Mouse (Mus musculus) adrenal gland, adult 18-20 months (tissue): ENCODE data around the gene Olfr467. TPM values are rescaled to one million over a fixed set of nuclear protein-coding genes. Genes with fewer than 3 reads are reported as not detected.
"Not testable (repeated sequence)": the region's sequence is repeated elsewhere in the genome, so short reads cannot be mapped to it uniquely, and the experiment has no call there.

Source experiments
- DNase-seq, 2 experiments: peaks; one replicate each; pipeline ENCODE4 v3.0.0; 2021 to 2022; ENCODE audit warnings: low spot score in 2 of 2
- long read RNA-seq, 2 experiments: library from polyadenylated mRNA; stranded (forward); transcript quantifications; one replicate each; pipeline ENCODE4 v2.0.0; 2021
- total RNA-seq, 2 experiments: library from RNA; stranded (reverse); gene quantifications; 1 replicate in 1 of 2; 2 replicates in 1 of 2; pipeline ENCODE4 v1.2.3; 2021

Olfr467 gene
- not detected for total RNA-seq
- long read RNA-seq, experiment 1, result 0 reads
- long read RNA-seq, experiment 2, result 0 reads

DNA sequence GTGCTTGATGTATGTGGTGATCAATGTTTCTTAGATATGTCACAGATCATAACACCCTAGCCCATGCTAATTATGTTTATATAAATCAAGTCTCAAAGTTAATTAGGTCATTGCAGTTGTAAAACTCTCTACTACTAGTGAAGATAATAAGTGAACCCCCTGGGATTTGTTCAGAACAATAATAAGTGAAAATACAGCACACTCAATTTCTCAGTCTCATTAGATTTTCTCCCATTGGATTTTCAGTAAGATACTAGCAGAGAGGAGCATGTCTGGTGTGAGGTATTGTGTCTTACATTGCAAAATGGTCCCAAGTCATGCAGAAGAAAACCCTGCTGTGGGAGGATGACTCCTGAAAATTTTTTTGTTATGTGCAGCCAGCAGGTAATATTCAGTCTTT lies at the start of gene Olfr467:
Gene Olfr467, plus strand, starts transcription at position 301 of the 400 bp plus-strand sequence.
- DNase-seq, result no peak

DNA sequence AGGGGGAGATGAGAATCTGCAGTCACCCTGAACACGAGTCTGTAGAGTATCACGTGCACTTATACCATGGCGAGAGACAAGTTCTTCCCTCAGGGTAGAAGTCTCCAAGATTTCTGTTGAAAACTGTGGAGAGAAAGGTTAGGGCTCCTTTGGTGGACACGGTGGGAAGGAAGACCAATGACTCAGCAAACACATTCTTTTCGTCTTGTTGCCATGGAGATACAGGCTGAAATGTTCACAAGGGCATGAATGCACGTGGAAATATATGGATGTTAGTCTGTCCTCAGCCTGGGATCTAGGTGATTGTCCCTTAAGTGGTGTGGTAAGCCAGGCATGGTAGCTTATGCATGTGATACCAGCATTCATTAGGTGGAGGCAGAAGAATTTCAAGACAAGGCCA lies 41.3 kb upstream of the Olfr467 start:
- DNase-seq, result no peak

DNA sequence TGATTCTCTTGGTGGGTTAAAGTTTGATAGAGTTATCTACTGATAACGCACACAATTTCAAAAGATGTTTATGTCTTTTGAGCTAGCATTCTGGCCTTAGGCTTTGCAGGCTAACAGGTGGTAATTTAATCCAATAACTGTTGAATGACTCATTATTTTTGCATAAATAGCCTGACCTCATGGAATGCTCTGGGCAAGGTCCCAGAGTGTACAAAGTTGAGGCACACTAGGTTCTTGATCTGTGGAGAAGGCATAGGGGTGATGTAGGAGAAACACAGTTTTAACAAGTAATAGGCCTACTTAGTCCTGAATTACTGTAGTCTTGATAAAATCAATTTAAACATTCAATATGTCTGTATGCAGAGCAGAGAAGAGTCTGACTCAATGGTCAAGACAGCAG lies 33.8 kb upstream of the Olfr467 start:
- no peak for DNase-seq

DNA sequence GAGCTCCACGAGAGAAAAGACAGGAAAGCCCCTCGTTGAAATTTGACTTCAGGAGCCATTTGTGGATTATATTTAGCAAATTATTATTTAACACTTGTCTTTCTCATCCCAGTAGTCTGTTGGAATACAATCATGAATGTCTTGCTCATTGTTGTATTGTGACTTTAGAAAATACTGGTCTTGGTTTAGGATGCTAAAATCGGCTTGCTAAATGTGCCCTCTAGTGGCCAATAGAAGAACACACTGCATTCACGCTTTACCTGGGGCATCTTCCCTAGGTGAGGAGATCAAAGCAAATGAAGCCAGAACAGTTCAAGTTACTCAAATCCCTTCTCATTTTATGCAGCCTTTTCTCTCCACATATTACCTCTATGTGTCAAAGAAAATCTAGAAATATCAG lies 32.5 kb upstream of the Olfr467 start:
- no peak for DNase-seq

DNA sequence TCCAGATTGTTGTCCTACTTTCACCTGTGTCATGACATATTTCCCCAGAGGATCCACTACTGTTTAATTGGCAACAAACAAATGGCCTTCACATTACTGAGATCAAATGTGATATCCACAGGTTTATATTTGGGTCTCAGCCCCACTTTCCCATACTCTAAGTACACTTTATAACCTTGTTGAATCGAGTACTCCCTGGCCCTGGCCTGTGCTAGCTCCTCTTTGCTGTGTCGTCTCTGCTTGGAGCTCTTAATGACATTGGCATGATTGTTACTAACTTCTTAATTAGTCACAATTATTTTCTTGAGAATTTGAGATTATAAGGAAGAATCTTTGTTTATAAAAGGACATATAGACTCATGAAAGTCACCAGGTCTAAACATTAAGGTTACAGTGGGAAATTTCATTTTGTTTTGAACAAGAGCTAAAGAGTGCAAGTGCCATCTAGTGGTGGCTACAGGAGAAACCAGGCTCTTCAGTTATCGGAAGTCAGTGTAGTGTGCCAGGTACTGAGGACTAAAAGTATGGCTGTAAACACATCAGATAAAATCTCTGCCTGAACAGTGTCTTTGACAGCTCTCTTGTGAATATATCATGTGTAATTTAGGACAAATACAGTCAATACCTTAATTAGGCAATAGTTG lies 24.0 kb upstream of the Olfr467 start:
- no peak for DNase-seq

DNA sequence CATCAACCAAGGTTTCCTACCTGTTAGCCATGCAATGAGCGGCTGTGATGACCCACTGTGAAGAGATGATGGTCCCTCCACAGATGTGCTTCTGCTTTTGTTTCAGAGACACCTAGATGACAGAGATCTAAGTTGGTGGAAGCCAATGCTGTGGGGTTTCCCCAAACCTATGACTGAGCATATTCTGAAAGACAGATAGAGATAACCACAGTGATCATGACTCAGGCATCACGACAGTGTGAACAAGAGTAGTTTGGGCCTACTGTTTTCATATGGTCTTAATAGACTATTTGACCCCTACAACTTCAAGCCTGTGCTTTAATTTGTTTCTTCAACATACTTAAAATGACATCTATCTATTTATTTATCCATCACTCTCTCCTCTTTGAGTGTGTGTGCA lies 15.6 kb upstream of the Olfr467 start:
- no peak for DNase-seq

DNA sequence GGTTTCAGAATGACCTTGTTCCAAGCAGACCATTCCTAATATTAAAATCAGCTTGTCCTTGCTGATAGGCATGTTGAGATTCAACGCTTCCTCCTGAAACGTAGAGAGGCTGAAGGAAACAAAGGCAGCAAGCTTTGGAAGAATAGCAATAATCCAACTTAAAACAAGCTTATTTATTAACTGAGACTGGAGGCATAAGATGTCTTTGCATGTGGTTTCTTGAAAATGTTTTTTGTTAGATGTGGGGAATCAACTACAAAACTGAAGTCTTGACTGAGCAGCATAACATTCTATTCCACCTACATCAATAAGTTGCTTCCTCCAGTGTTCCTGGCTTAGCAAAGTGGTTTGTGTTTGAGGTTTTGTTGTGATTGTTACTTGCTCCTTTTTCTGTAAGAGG lies 11.0 kb upstream of the Olfr467 start, which contains the start of gene Ovch2:
Gene Ovch2, minus strand, starts transcription at position 101 of the 400 bp plus-strand sequence.
- DNase-seq, result no peak

DNA sequence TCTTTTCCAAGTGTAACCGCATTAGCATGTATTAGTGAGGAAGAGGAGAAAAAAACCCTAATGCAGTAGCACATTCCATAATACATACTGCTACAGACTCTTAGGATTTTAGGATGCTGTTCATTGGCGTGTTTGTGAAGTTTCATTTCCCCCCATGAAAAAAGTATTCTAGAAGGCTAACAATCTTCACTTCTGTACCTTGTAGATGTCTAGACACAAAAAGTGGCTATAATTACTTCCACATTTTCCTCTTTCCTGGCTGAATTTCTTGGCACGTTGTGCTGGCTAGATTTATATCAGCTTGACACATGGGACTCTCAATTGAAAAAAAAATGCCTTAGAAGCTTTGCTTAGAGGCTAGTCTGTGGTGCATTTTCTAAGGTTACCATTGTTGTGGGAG lies 9.9 kb upstream of the Olfr467 start:
- no peak for DNase-seq

DNA sequence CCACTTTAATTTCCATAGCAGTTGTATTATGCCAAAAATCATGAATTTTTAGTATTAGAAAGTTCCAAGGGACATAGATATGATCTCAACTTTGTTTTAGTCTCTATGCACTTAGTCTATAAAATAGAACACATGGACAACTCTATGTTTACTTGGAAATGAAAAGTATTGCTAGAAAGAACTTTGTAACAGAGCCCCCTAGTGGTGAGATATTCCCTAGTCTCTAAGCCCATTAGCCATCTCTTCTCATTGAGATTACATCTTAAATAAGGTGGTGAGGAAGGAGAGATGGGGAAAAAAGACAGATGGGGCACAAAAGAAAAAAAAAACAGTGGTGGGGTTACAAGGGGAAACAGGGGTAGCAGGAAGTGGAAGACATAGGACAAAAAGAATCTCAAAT lies 7.4 kb downstream of the Olfr467 start:
- no peak for DNase-seq

DNA sequence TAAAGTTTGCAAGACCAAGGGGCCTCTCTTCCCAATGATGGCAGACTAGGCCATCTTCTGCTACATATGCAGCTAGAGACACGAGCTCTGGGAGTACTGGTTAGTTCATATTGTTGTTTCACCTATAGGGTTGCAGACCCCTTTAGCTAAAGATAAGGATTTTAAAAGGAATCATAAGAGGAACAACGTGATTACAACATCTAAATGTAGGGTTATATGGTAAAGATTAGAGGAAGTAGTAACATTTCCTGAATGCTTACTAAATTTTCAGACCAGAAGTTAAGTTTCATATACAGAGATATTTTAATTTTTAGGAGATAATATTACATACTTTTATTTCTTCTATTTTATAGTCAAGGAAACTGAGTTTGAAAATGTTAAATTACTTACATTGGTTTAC lies 11.8 kb downstream of the Olfr467 start:
- DNase-seq, result not testable (repeated sequence)

DNA sequence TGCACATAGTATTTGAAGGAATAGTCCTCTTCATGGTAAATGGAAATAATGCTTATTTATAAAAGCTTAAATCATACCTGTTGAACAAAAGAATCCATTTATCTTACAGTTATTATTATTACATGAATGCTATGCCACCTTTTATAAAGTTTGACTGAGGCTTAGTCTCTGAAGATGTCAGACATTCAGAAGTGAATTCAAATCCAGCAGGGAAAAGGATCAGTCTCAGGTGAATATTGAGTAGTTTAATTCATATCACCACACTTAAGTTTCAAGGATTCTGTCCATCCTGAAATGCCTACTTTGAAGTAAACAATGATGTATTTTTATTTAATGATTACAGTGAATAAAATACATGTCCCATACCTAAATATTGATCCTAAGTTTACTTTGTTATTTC lies 13.4 kb downstream of the Olfr467 start, which contains the start of gene Olfr469:
Gene Olfr469, minus strand, starts transcription at position 101 of the 400 bp plus-strand sequence.
- DNase-seq, result not testable (repeated sequence)

DNA sequence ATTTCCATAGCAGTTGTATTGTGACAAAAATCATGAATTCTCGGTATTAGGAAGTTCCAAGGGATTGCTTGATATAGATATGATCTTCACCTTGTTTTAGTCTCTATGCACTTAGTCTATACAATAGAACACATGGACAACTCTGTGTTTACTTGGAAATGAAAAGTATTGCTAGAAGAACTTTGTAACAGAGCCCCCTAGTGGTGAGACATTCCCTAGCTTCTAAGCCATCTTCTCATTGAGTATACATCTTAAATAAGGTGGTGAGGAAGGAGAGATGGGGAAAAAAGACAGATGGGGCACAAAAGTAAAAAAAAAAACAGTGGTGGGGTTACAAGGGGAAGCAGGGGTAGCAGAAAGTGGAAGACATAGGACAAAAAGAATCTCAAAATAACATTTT lies 29.7 kb downstream of the Olfr467 start:
- no peak for DNase-seq

DNA sequence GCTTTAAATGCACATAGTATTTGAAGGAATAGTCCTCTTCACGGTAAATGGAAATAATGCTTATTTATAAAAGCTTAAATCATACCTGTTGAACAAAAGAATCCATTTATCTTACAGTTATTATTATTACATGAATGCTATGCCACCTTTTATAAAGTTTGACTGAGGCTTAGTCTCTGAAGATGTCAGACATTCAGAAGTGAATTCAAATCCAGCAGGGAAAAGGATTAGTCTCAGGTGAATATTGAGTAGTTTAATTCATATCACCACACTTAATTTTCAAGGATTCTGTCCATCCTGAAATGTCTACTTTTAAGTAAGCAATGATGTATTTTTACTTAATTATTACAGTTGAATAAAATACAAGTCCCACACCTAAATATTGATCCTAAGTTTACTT lies 35.3 kb downstream of the Olfr467 start, which contains the start of gene Olfr470:
Gene Olfr470, minus strand, starts transcription at position 101 of the 400 bp plus-strand sequence.
- not testable (repeated sequence) for DNase-seq

Other genes starting within 250 kb of the Olfr467 start
- 10 to 100 TPM in 1 of 2 experiments, 1 to 10 TPM in 1; 6.9 to 10.5 TPM for gene Olfml1, start 244.8 kb upstream of the Olfr467 start, total RNA-seq
- 1 to 10 TPM; 4.0 TPM for gene Ppfibp2, start 217.1 kb upstream of the Olfr467 start, total RNA-seq
- not detected for gene 5330417H12Rik, start 187.1 kb upstream of the Olfr467 start, total RNA-seq
- not detected for gene Cyb5r2, start 54.2 kb upstream of the Olfr467 start, total RNA-seq
- not detected for gene Ovch2, start 11.1 kb upstream of the Olfr467 start, total RNA-seq
- not detected for gene Olfr469, start 13.3 kb downstream of the Olfr467 start, total RNA-seq
- gene Olfr470, start 35.2 kb downstream of the Olfr467 start, total RNA-seq, result not detected
- gene Olfr472, start 85.6 kb downstream of the Olfr467 start, total RNA-seq, result not detected
- not detected for gene Olfr473, start 118.2 kb downstream of the Olfr467 start, total RNA-seq
- not detected for gene Olfr474, start 142.4 kb downstream of the Olfr467 start, total RNA-seq
- not detected for gene Olfr476, start 152.5 kb downstream of the Olfr467 start, total RNA-seq
- not detected for gene Olfr477, start 174.4 kb downstream of the Olfr467 start, total RNA-seq
- not detected for gene Olfr478, start 221.7 kb downstream of the Olfr467 start, total RNA-seq
- not detected for gene Olfr479, start 238.4 kb downstream of the Olfr467 start, total RNA-seq